Mouse (Mus musculus): ENCODE data around the gene Lrrc73. TPM values are rescaled to one million over a fixed set of nuclear protein-coding genes. Genes with fewer than 3 reads are reported as not detected.

Lrrc73 gene
- total and polyA plus RNA-seq, 2 experiments, result 0.16 TPM; not detected in 1

DNA sequence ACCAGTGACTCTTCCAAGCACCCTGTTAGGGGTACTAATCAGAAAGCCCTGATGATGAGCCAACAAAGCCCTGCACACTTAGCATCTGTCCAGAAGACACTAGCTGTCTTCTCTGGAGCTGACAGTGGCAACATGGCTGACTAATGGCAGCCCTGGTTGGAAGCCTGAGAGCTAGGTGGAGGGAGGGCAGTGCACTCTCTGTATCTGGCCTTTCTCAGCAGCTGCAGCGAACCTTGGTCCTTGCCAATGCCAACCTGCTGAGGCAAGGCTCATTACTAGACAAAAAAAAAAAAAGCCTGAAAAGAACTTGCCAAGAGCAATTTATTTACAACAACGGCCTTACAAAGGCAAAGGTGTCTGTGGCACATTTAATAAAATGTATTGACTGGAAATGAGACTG lies 9.7 kb upstream of the Lrrc73 start:
- no peak overlapping the region for H3K27ac ChIP-seq (replicated peaks; ENCODE audit: insufficient read depth, low read depth, low read length)
- H3K9ac ChIP-seq (ENCODE audit: low read depth, low read length), result no peak overlapping the region
- H3K36me3 ChIP-seq (ENCODE audit: control insufficient read depth, insufficient read depth, low read length), result peaks cover 16% of the 10 kb centered on the region; the same call in 1 of the 2 replicates
- H3K79me2 ChIP-seq (ENCODE audit: control insufficient read depth, insufficient read depth, low read length), result peaks cover 7% of the 10 kb centered on the region; the same call in 1 of the 2 replicates
- DNase-seq (ENCODE audit: extremely low read depth, low read depth, low spot score), result no peak
- no peaks in the 10 kb centered on the region for H3K27me3 ChIP-seq (ENCODE audit: control insufficient read depth, insufficient read depth, low read length)
- TF ChIP-seq POLR2A (IDR thresholded peaks at IDR 0.05; ENCODE audit: extremely low read depth, insufficient read depth, low read length) (no peak), CTCF (IDR thresholded peaks at IDR 0.05; ENCODE audit: low read depth, low read length) (no peak)
- WGBS, result 51% methylated on average over 2 of the region's 2 CpGs
- H3K4me1 ChIP-seq (ENCODE audit: control insufficient read depth, insufficient read depth, low read length), result peaks cover 7% of the 10 kb centered on the region
- no peak overlapping the region for H3K4me3 ChIP-seq (ENCODE audit: insufficient read depth, low read depth, low read length)

DNA sequence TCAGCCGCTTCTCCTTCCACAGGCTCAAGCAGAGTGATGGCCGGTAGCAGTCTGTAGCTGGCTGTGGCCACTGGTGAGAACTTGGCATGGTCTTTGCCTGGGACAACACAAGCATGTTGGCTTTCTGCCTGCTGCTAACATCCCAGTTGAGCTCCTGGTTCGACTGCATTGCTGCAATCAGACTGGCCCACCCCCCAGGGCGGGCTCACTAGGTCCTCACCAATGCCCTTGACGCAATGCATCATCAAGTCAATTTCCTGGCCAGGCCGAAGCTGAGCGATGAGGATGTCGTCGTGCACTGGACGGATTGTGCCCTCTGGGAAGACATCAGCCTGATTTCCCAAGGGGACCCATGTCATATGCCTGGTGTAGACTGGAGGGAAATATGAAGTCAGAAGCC lies 8.8 kb upstream of the Lrrc73 start:
- 27% methylated on average over 10 of the region's 10 CpGs for WGBS
- Histone ChIP-seq H3K27me3 (ENCODE audit: control insufficient read depth, insufficient read depth, low read length) (no peaks in the 10 kb centered on the region), H3K9ac (ENCODE audit: low read depth, low read length) (no peak overlapping the region), H3K4me3 (ENCODE audit: insufficient read depth, low read depth, low read length) (no peak overlapping the region), H3K79me2 (ENCODE audit: control insufficient read depth, insufficient read depth, low read length) (peaks cover 7% of the 10 kb centered on the region; the same call in 1 of the 2 replicates), H3K36me3 (ENCODE audit: control insufficient read depth, insufficient read depth, low read length) (peaks cover 14% of the 10 kb centered on the region; the same call in 1 of the 2 replicates), H3K27ac (replicated peaks; ENCODE audit: insufficient read depth, low read depth, low read length) (no peak overlapping the region), H3K4me1 (ENCODE audit: control insufficient read depth, insufficient read depth, low read length) (peaks cover 13% of the 10 kb centered on the region)
- DNase-seq (ENCODE audit: extremely low read depth, low read depth, low spot score), result peak; percentile 68
- TF ChIP-seq CTCF (IDR thresholded peaks at IDR 0.05; ENCODE audit: low read depth, low read length) (no peak), POLR2A (IDR thresholded peaks at IDR 0.05; ENCODE audit: extremely low read depth, insufficient read depth, low read length) (no peak)

DNA sequence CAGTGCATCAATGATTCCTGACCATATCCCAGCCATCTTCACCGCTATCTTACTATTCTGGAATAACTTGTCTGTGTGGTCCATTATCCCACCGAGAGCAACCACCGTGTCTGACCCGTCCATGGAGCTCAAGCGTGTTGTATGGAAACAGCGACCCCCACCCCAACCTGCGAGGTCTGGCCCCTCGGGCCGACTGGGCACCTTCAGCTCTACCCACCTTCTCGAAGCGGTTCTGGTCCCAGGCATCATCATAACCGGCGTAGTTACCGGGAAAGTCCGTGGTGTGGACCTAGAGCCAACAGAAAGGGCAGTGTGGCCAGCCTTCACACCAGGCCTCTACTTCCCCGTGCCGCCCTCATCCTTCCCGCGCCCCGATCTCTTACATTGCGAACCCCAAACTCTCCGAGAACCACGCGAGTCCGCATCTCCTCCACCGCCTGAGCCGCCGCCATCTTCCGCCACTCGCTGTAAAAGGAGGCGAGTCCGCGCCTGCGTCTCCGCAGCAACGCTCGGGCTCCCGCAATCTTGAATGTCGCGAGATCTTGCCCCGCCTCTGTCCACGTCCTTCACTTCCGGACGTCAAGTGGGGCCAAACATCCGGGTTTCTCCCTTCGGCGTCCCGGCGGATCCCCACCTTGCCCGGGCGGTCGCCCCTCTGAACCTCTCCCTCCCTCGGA lies 5.7 kb upstream of the Lrrc73 start, which contains the start of the genes Polr1c and Yipf3:
Gene Polr1c, minus strand, starts transcription at position 543 of the 677 bp plus-strand sequence.
Gene Yipf3, plus strand, starts transcription at position 569 of the 677 bp plus-strand sequence.
- TF ChIP-seq CTCF (IDR thresholded peaks at IDR 0.05; ENCODE audit: low read depth, low read length), result no peak
- peak; percentile 77; the same call in 1 of the 2 replicates for TF ChIP-seq POLR2A (IDR thresholded peaks at IDR 0.05; ENCODE audit: extremely low read depth, insufficient read depth, low read length)
- peak; percentile 84 for DNase-seq (ENCODE audit: extremely low read depth, low read depth, low spot score)
- Histone ChIP-seq H3K9ac (ENCODE audit: low read depth, low read length) (peak within 1 kb of the TSS; percentile 92), H3K79me2 (ENCODE audit: control insufficient read depth, insufficient read depth, low read length) (peaks cover 7% of the 10 kb centered on the region; the same call in 1 of the 2 replicates), H3K4me1 (ENCODE audit: control insufficient read depth, insufficient read depth, low read length) (peaks cover 13% of the 10 kb centered on the region), H3K4me3 (ENCODE audit: insufficient read depth, low read depth, low read length) (peak within 1 kb of the TSS; percentile 90), H3K36me3 (ENCODE audit: control insufficient read depth, insufficient read depth, low read length) (peaks cover 4% of the 10 kb centered on the region; the same call in 1 of the 2 replicates), H3K27me3 (ENCODE audit: control insufficient read depth, insufficient read depth, low read length) (no peaks in the 10 kb centered on the region), H3K27ac (replicated peaks; ENCODE audit: insufficient read depth, low read depth, low read length) (peak within 1 kb of the TSS; percentile 68)
- under 1% methylated on average over 53 of the region's 53 CpGs for WGBS

DNA sequence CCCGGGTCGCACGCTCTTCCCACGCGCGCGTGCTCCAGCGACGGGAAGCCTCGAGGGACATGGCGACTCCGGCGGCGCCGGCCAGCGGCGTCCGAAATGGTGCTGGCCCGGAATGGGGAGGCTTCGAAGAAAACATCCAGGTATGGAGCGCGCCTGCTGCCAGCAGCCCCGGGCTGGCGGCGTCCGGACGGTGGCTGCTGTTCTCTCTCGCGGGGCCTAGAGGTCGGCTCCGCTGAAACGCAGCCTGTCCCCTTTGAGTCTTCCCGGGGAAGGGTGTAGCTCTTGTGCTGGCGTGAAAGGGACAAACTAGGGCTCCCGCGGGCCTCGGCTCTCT lies 5.2 kb upstream of the Lrrc73 start:
- TF ChIP-seq POLR2A (IDR thresholded peaks at IDR 0.05; ENCODE audit: extremely low read depth, insufficient read depth, low read length), result no peak
- no peak for TF ChIP-seq CTCF (IDR thresholded peaks at IDR 0.05; ENCODE audit: low read depth, low read length)
- no peak for DNase-seq (ENCODE audit: extremely low read depth, low read depth, low spot score)
- H3K9ac ChIP-seq (ENCODE audit: low read depth, low read length), result peak overlapping the region; percentile 92
- peaks cover 4% of the 10 kb centered on the region; the same call in 1 of the 2 replicates for H3K36me3 ChIP-seq (ENCODE audit: control insufficient read depth, insufficient read depth, low read length)
- peak overlapping the region; percentile 68 for H3K27ac ChIP-seq (replicated peaks; ENCODE audit: insufficient read depth, low read depth, low read length)
- peaks cover 13% of the 10 kb centered on the region for H3K4me1 ChIP-seq (ENCODE audit: control insufficient read depth, insufficient read depth, low read length)
- peaks cover 7% of the 10 kb centered on the region; the same call in 1 of the 2 replicates for H3K79me2 ChIP-seq (ENCODE audit: control insufficient read depth, insufficient read depth, low read length)
- peak overlapping the region; percentile 90 for H3K4me3 ChIP-seq (ENCODE audit: insufficient read depth, low read depth, low read length)
- under 1% methylated on average over 37 of the region's 37 CpGs for WGBS
- no peaks in the 10 kb centered on the region for H3K27me3 ChIP-seq (ENCODE audit: control insufficient read depth, insufficient read depth, low read length)

DNA sequence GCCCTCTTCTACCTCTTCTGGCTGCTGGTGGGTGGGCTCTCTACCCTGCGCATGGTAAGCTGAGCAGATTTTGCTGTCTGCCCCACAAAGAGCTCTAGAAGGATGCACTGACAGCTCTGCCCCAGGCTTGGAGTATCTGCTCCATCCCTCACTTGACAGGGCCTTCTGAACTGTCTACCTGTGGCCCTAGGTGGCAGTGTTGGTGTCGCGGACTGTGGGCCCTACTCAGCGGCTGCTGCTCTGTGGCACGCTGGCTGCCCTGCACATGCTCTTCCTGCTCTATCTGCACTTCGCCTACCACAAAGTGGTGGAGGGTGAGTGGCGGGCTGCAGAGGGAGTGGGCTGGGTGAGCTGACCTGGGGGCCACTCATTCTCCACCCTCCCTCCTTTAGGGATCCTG lies 2.2 kb upstream of the Lrrc73 start:
- H3K9ac ChIP-seq (ENCODE audit: low read depth, low read length), result no peak overlapping the region
- H3K4me1 ChIP-seq (ENCODE audit: control insufficient read depth, insufficient read depth, low read length), result peaks cover 15% of the 10 kb centered on the region
- no peak for DNase-seq (ENCODE audit: extremely low read depth, low read depth, low spot score)
- H3K79me2 ChIP-seq (ENCODE audit: control insufficient read depth, insufficient read depth, low read length), result peaks cover 7% of the 10 kb centered on the region; the same call in 1 of the 2 replicates
- WGBS, result 84% methylated on average over 7 of the region's 7 CpGs
- no peaks in the 10 kb centered on the region; the same call in 1 of the 2 replicates for H3K27me3 ChIP-seq (ENCODE audit: control insufficient read depth, insufficient read depth, low read length)
- H3K27ac ChIP-seq (replicated peaks; ENCODE audit: insufficient read depth, low read depth, low read length), result no peak overlapping the region
- TF ChIP-seq POLR2A (IDR thresholded peaks at IDR 0.05; ENCODE audit: extremely low read depth, insufficient read depth, low read length) (no peak), CTCF (IDR thresholded peaks at IDR 0.05; ENCODE audit: low read depth, low read length) (peak; percentile 35)
- peaks cover 2% of the 10 kb centered on the region; the same call in 1 of the 2 replicates for H3K36me3 ChIP-seq (ENCODE audit: control insufficient read depth, insufficient read depth, low read length)
- no peak overlapping the region for H3K4me3 ChIP-seq (ENCODE audit: insufficient read depth, low read depth, low read length)

Data from liver, adult 2 months (tissue).